Mouse (Mus musculus) small intestine, adult 2 months (tissue): ENCODE measurements around the gene Ccl28. TPM values are rescaled to one million over a fixed set of nuclear protein-coding genes. Genes with fewer than 3 reads are reported as not detected.
A peak's percentile ranks its signal among the peaks of the same experiment; 100 is the strongest.
"Not testable (repeated sequence)": the region's sequence is repeated elsewhere in the genome, so short reads cannot be mapped to it uniquely, and the experiment has no call there.

Experiments used
- H3K27ac ChIP-seq: fragments of 200-500 bp; 2 replicates; pipeline ENCODE4 v1.5.1; 2012; ENCODE audit warnings: low read depth, low read length, control low read depth, inconsistent platforms; ENCODE audit not compliant: insufficient read depth
- H3K27me3 ChIP-seq: fragments of 200-500 bp; 2 replicates; pipeline ENCODE4 v1.6.1; 2012; ENCODE audit warnings: mild to moderate bottlenecking, moderate library complexity, low read length, inconsistent platforms; ENCODE audit not compliant: control insufficient read depth, insufficient read depth
- H3K36me3 ChIP-seq: fragments of 200-500 bp; 2 replicates; pipeline ENCODE4 v1.6.1; 2012; ENCODE audit warnings: mild to moderate bottlenecking, low read length, control low read depth, inconsistent platforms; ENCODE audit not compliant: control insufficient read depth, insufficient read depth
- H3K4me1 ChIP-seq: fragments of 200-500 bp; 2 replicates; pipeline ENCODE4 v1.6.1; 2012; ENCODE audit warnings: low read length, inconsistent platforms, mixed read lengths; ENCODE audit not compliant: control insufficient read depth, insufficient read depth, insufficient read length
- H3K4me3 ChIP-seq: fragments of 200-500 bp; 2 replicates; pipeline ENCODE4 v1.5.1; 2012; ENCODE audit warnings: low read depth, mild to moderate bottlenecking, control low read depth, inconsistent platforms, low read length, moderate library complexity
- CTCF ChIP-seq: fragments of 200-500 bp; IDR thresholded peaks from 2 replicates; pipeline ENCODE4 v1.5.1; 2012; ENCODE audit warnings: low read depth, mild to moderate bottlenecking, control low read depth, inconsistent platforms, low read length, moderate library complexity, mixed read lengths; ENCODE audit not compliant: insufficient replicate concordance, insufficient read length; ENCODE audit errors: extremely low read depth
- POLR2A ChIP-seq: fragments of 200-500 bp; IDR thresholded peaks from 2 replicates; pipeline ENCODE4 v1.6.1; 2012; ENCODE audit warnings: low read depth, mild to moderate bottlenecking, control low read depth, inconsistent platforms, low read length, moderate library complexity
- WGBS: fragments of 180-500 bp; shearing (Covaris S2); methylation state at CpG from one replicate; pipeline ENCODE4 v1.1.7; 2018; 5-methylcytosine and 5-hydroxymethylcytosine counted together
- polyA plus RNA-seq: library from polyadenylated mRNA; depleted of rRNA; stranded (reverse); fragments of >200 nt; gene quantifications from 2 replicates; pipeline ENCODE4 v1.2.3, GENCODE M21; 2012; rRNA removed

Ccl28 gene
- polyA plus RNA-seq, result 2.4 and 2.8 TPM in 2 replicates

GRCm38 (mm10) chr13:119623634-119624033 is at the start of gene Ccl28:
Gene Ccl28 (plus strand): TSS chr13:119623819.
- Histone ChIP-seq H3K4me3 (peak within 1 kb of the TSS; percentile 70), H3K36me3 (no peaks in the 10 kb centered on the region), H3K27me3 (no peaks in the 10 kb centered on the region), H3K27ac (peak within 1 kb of the TSS; percentile 88), H3K4me1 (peaks cover 10% of the 10 kb centered on the region; the same call in 1 of the 2 replicates)
- peak; percentile 72; the same call in 1 of the 2 replicates for TF ChIP-seq POLR2A
- no peak for TF ChIP-seq CTCF
- WGBS, result 29% methylated on average over 6 of the region's 6 CpGs

GRCm38 (mm10) chr13:119596321-119597211 is 27.1 kb upstream of the Ccl28 start:
- H3K4me1 ChIP-seq, H3K27me3 ChIP-seq, H3K4me3 ChIP-seq, H3K27ac ChIP-seq, H3K36me3 ChIP-seq: not testable (repeated sequence)
- WGBS, result 73% methylated on average over 16 of the region's 16 CpGs

GRCm38 (mm10) chr13:119598466-119598865 is 25.2 kb upstream of the Ccl28 start:
- H3K36me3 ChIP-seq, H3K27ac ChIP-seq, H3K4me3 ChIP-seq, H3K27me3 ChIP-seq, H3K4me1 ChIP-seq: not testable (repeated sequence)

GRCm38 (mm10) chr13:119599066-119599465 is 24.6 kb upstream of the Ccl28 start:
- H3K4me3 ChIP-seq, H3K36me3 ChIP-seq, H3K27me3 ChIP-seq, H3K27ac ChIP-seq, H3K4me1 ChIP-seq: not testable (repeated sequence)
- 65% methylated on average over 12 of the region's 12 CpGs for WGBS

GRCm38 (mm10) chr13:119599498-119599897 is 24.1 kb upstream of the Ccl28 start:
- not testable (repeated sequence) for H3K27me3 ChIP-seq, H3K27ac ChIP-seq, H3K4me3 ChIP-seq, H3K4me1 ChIP-seq, H3K36me3 ChIP-seq
- WGBS, result 60% methylated on average over 2 of the region's 2 CpGs

GRCm38 (mm10) chr13:119600166-119600565 is 23.5 kb upstream of the Ccl28 start:
- not testable (repeated sequence) for H3K4me3 ChIP-seq, H3K27me3 ChIP-seq, H3K36me3 ChIP-seq, H3K4me1 ChIP-seq, H3K27ac ChIP-seq

- H3K4me1 ChIP-seq, H3K36me3 ChIP-seq, H3K4me3 ChIP-seq, H3K27ac ChIP-seq, H3K27me3 ChIP-seq: not testable (repeated sequence)
- 60% methylated on average over 13 of the region's 13 CpGs for WGBS
These were observed 20.8 kb upstream of the Ccl28 start for GRCm38 (mm10) chr13:119602688-119603331.

- not testable (repeated sequence) for H3K4me3 ChIP-seq, H3K27ac ChIP-seq, H3K36me3 ChIP-seq, H3K4me1 ChIP-seq, H3K27me3 ChIP-seq
- WGBS, result 94% methylated on average over 8 of the region's 8 CpGs
These were observed 19.7 kb upstream of the Ccl28 start for GRCm38 (mm10) chr13:119603890-119604289.

GRCm38 (mm10) chr13:119604322-119604721 is 19.3 kb upstream of the Ccl28 start:
- 91% methylated on average over 8 of the region's 9 CpGs for WGBS
- not testable (repeated sequence) for H3K27me3 ChIP-seq, H3K4me3 ChIP-seq, H3K4me1 ChIP-seq, H3K27ac ChIP-seq, H3K36me3 ChIP-seq
